Mouse (Mus musculus): ENCODE measurements at regions not wholly inside any gene's neighbourhood (a gene's known extent, or its start where the extent isn't known, plus 50 kb on each side); places are given as distances from the start of the nearest gene placed in this dataset.

- TF ChIP-seq POLR2A (IDR thresholded peaks at IDR 0.05; ENCODE audit: borderline replicate concordance, insufficient read depth, low read length) (no peak), CTCF (IDR thresholded peaks at IDR 0.05; ENCODE audit: borderline replicate concordance, insufficient read depth, low read depth, low read length) (no peak)
These were observed 4488.7 kb upstream of the Gm7489 start for GRCm38 (mm10) chr15:49395966-49396365.

Data from cerebellum, adult 2 months (tissue).